Mouse (Mus musculus) gastrocnemius, postnatal 36 days (tissue): Measurements from ENCODE around the gene Pdlim7. TPM values are rescaled to one million over a fixed set of nuclear protein-coding genes. Genes with fewer than 3 reads are reported as not detected.

Experiments used
- DNase-seq, 2 experiments: peaks; one replicate each; pipeline ENCODE4 v3.0.0; 2022
- intact Hi-C: fragments of 180-260 bp; cut with DNase I; formaldehyde crosslinking; loops from one replicate; pipeline ENCODE4 v1.15.1; 2025
- total RNA-seq, 2 experiments: library from RNA; stranded (reverse); gene quantifications; 2 replicates each; pipeline ENCODE4 v1.2.3; 2021

The Pdlim7 gene
- total RNA-seq, 2 experiments from 2014 or later: 605 to 719 TPM

DNA sequence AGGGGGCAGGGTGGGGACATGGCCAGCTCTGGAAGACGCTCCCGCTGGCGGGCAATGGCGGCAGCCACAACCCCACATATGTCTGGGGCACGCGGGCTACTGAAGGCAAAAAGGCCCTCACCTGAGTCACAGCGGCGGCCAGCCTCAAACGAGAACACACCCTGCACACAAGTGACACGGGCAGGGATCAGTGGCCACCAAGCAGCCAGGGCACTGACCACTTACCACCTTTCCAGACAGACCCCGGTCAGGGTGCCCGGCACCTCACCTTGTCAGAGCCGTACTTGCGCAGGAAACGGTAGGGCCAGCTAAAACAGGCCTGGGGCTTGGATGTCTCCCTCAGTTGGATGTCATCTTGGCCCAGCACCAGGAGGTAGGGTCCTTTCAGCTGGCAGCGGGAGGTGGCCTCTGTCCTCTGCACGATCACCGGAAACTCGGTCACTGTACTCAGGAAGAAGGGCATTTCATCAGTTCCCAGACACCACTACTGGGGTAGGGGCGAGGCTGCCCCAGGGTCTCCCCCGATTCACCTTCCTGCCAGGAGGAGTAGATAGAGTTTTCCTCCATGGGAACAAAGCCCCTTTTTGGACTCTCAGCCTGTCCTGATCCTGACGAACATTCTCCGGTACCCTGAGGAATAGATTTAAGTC is 10.6 kb upstream of the Pdlim7 start:
- intact Hi-C loops: no loop called here
- DNase-seq: no peak

DNA sequence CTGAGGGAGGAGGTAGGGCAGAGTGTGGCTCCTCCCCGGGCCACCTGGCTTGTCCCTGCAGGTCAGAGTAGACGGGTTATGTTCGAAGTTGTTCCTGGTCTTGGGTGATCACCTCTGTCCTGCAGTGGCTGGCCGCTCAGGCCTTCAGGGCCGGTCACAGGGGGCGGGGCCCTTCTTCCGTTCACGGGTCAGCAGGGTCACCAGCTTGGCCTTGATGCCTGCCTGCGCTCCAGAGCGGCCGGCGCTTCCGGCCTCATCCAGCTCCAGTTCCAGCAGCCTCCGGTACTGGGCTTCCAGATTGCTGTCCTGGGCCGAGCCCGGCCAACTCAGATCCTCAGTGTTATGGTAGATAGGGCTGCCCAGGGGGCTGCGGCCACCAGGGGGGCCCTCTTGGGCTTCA is 9.8 kb upstream of the Pdlim7 start:
- intact Hi-C loops: no loop called here
- DNase-seq: no peak

DNA sequence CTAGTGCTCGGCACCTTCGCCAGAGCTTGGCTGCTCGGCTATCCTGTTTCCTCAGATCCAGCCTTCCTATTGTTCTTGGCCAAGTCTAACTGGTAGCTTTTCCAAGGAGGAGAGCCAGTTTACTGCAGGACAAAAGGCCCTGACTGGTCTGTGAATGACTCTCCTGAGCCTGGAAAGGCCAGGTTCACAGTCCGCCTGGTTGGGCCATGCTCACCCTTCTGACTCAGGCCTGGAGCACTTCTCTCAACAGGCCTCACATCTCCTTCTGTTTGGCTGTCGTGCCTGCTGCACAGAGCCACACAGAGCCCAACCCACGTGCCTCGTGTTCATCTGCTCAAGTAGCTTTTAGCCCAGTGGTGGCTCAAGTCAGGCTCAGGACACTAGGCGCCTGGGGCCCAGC is 9.3 kb upstream of the Pdlim7 start:
- DNase-seq: no peak
- intact Hi-C loops: no loop called here

DNA sequence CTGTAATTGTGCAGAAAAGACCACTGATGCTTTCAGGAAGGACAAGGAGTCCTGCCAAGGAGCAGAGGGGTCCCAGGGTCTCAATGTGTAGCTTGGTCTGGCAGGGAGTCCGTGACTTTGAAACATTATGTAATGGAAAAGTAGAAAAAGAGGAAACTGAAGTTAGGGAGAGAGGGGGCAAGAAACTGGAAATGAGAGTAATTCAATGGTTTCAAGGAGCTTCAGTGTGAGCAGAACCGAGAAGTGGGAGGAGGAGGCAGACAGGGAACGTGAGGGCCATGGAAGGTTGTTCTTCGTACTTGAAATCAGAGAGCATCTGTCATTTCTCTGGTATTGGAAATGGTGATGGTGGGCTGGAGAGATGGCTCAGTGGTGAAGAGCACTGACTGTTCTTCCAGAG is 6.1 kb upstream of the Pdlim7 start:
- DNase-seq: no peak
- intact Hi-C loops: no loop called here

DNA sequence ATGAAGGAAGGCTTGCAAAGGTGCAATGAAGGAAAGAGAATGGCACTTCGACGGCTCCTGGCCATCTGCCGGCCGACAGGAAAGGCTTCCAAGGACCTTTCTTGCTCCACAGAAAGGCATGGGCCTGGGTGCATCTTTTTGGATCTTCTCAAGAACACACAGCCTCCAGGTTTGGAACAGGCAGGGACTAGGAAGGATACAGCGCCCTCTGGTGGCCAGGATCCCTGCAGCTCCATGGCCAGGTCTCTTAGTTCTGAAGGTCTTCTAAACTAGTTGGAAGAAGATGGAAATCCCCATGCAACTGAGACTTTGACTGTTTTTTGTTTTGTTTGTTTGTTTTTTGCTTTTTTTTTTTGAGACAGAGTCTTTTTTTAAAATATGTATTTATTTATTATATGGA is 3.5 kb upstream of the Pdlim7 start:
- intact Hi-C loops: loop anchor here (2.0 kb wide), 1 partner anchor 108 kb away; no protein-coding TSS in a partner anchor
- peak; percentile 83 to 85 for DNase-seq

DNA sequence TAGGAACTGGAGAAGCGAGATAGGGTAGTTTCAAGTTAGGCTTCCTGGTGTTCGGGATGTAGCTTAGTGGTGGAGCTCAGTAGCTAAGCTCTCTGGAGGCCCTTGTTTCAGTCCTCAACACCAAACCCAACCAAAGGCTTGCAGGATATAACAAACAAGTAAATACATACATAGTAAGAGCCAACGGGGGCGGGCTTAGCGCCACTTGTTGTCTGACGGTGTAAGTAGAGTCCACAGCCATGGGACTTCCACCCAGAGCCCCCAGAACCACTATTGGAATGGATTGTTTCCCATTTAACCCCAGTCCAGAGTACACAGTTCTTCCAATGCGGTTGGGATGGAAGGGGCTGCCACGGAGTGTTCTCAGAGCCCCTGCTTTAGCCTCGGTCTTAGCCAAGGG is 352 bp upstream of the Pdlim7 start:
- DNase-seq: no peak
- intact Hi-C loops: loop anchor here (2.0 kb wide), 2 partner anchors 39 to 95 kb away; no protein-coding TSS in a partner anchor

DNA sequence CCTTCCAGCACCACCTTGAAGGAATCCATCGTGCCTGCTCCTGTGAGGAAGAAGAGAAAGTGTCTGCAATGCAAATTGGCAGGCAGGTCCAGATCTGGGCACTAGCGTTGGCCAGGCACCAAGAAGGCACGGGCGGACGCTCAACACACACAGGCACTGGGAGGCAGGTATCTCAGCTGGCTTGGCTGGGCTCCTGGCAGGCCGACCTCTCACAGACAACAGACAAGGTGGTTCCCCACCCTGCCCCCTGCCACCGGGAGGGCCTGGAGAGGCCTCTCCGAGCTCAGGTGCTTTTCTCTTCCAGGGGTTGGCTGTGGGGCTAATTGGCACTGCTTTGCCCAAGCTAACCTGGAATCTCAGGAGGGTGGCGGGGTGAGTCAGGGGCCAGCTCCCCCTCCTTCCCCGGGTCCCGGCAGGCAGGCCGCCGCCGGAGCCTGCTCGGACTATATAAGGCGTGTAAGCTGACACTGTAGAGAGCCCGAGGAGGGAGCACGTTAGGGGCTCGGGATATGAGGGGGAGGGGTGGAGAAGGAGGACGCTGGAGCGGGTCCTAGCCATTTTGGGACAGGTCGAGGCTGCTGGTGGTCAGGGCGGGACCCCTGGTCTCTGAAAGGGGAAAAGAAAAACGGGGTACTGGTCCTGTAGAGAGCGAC is 971 bp downstream of the Pdlim7 start:
- peak; percentile 55 to 73 for DNase-seq
- intact Hi-C loops: no loop called here

DNA sequence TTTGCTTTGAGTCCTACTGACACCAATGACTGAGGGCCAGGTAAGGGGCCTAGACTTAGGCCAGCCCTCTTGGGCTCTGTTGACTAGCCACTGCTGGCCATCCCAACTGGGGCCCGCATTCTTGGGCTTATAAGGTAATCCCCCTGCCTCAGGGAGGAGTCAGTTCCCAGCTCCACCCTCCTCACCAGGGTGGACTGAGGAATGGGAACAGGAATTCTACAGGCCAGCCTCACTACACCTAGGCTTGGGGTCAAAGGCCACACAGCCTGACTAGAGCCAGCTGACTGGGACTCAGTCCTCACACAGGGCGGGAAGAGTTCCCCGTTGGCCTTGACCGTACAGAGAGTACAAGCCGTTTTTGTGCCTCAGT is 2.0 kb downstream of the Pdlim7 start:
- intact Hi-C loops: no loop called here
- DNase-seq: no peak

DNA sequence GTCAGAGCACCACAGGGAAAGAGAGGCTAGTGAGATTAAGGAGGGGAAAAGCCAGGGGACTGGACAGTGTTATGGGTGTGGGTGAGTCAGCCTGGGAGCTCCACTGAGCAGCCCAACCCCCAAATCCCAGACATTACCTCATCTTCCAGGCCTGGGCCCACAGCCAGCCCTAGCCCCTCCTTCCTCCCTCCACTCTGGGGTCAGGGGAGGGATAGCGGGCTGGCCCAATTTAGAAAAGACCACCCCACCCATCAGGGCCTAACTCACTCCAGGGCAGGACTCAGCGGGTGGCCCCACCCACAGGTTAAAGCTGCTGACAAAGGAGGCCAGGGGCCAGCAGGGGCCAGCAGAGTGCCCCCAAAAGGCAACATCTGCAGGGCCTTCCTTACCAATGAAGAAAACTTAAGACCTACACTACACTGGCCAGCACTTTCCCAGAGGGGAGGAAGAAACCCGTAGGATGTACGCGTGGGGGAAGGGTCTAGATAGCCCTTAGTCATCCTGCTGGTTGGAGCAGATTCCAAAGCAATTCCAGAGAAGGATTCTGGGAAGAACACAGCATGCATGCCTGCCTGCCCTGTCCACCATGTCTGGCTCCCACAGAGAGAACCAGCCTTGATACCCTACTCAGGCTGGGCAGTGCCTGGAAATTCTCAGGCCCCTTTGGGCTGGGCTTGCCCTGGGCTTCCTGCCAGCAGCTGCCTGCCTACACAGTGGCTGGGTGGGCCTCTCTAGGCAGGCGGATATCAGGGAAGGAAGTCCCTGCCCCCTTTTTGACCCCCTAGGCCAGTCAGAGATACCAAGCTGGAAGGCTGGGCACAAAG is 2.6 kb downstream of the Pdlim7 start:
- intact Hi-C loops: no loop called here
- DNase-seq: peak; percentile 84 to 88

DNA sequence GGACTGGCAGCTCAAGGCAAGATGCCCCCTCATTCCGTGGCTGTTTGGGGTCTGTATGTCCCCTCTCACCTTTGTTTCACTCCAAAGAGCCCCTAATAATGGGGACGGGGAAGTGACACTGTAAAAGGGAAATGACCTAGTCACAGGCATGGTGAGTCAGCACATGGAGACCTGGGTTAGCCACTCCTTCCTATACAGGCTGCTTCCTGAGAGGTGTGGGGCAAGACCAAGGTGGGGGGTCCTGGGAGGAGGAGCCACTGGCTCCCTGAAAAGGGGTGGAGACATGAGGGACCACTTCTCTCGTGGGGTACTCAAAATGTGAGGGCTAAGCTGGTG is 3.2 kb downstream of the Pdlim7 start:
- intact Hi-C loops: no loop called here
- no peak for DNase-seq

DNA sequence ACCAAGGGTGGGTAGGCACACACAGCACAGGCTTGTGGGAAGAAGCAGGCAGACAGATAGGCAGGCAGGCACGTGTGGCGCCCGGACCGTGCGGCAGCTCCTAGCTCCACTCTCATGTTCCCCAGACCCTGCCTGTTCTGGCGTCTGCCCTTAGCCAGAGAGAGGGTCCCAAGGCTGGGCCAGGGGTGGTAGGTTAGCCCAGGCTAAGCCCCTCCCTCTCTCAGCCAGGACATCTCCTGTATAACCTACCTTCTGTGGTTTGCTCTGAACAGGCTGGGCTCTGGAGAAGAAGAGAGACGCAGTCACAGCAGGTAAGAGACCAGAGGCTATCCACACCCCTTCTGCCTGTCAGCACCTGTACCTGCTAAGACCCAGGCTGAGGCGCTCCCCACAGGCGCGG is 4.9 kb downstream of the Pdlim7 start:
- intact Hi-C loops: no loop called here
- no peak for DNase-seq

DNA sequence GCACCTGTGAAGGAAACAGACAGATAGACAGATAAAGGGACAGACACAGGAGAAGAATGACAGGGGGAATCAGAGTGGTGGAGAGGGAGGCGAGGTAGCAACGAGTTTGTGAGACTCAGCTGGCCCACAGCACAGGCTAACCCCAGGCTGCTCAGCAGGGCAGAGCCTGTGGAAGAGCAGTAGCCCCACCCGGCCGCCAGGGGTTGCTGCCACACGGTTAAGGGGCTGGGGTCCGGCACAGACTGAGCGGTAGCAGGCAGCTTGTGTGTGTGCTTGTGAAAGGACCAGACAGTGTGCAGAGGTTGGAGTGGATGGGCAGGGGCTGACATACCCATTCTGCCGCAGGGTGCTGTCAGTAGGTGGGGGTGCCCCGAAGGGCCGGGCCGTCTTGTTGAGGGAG is 5.6 kb downstream of the Pdlim7 start:
- DNase-seq: no peak
- intact Hi-C loops: no loop called here

DNA sequence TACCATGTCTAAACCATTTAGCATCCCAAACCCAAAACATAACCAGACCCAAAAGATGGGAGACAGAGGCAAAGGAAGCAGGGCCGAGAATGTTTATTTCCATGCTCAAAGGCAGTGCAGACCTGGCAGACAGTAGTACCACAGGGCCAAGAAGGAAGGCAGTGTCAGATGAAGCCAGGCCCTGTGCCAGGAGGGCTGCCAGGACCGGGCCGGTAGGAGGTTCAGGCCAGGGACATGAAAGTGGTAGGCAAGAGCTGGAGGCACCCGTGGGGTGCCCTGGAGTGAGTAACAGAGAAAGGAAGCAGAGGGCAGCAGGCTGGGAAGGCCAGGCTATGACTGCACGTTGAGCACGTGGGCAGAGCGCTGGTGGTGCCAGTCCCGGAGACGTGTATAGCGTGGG is 6.8 kb downstream of the Pdlim7 start:
- intact Hi-C loops: loop anchor here (1.0 kb wide), 1 partner anchor 11 kb away; no protein-coding TSS in a partner anchor
- DNase-seq: no peak

DNA sequence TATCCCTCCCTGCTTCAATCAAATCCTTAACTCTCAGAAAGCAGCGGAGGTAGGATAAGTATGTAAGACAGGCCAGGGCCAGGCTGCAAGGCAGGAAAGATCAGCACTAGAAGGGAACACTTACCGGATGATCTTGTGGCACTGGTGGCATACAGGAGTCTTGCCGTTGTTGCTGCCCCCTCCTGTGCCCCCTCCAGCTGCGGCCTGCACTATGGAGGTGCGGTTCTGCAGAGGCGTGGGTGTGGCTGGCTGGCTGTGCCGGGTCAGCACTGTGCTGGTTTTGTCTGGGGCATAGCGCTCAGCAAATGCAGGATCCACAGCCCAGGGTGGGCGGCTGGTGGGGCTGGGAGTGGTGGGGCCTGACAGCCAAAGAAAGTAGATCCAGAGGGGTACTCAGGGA is 7.7 kb downstream of the Pdlim7 start:
- intact Hi-C loops: loop anchor here (1.0 kb wide), 1 partner anchor 11 kb away; no protein-coding TSS in a partner anchor
- no peak for DNase-seq

DNA sequence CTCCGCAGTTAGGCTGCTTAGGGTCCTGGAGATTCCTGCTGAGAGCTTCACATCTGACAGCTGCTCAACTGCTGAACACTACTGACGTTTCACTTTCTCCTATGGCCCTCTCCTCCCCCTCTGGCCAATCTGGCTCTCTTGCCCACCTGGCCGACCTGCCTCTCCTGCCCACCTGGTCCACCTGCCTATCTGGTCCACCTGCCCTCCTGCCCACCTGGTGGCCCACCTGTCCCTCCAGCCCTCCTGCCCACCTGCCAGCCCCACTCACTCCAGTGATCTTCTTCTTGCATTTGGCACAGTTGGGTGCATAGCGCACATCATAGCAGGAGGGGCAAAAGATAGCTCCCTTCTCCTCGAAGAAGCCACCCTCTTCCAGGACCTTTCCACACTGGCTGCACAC is 9.1 kb downstream of the Pdlim7 start:
- intact Hi-C loops: no loop called here
- DNase-seq: no peak

DNA sequence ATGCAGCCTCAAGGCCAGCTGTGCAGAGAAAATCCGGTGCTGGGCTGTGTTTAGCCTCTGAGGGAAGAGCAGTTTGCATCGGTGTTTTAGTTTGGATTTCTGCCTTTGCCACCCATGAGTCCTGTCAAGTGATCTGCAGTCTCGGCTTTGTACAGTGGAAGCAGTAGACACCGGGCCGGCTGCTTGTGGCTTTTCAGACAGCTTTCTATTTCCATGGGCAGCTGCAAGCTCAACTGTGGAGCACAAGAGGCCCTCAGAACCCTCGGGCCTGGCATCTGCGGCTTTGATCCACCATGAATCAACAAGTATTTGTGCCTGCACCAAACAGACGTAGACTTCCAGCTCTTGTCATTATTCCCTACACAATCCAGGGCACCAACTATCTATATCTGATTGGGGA is 11.1 kb downstream of the Pdlim7 start:
- intact Hi-C loops: no loop called here
- peak in 1 of 2 experiments; percentile 12 for DNase-seq

DNA sequence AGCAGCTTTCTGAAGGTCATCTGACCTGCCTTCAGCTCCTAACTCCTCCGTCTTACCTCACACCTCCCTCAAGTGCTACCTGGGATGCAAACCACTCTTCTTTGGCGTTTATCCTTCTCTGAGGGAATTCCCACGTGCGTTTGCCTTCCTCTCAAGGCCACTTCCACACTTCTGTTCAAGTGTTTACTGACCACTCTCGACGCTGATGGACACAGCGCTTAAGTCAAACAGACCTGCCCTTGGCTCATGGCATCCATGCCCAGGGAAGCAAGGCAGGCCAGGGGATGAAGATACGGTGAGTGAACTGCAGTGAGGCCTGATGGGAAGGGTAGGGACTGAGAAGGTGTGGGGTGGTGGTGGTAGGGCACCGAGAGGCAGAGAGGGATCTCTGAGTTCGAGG is 12.9 kb downstream of the Pdlim7 start:
- intact Hi-C loops: no loop called here
- DNase-seq: no peak

DNA sequence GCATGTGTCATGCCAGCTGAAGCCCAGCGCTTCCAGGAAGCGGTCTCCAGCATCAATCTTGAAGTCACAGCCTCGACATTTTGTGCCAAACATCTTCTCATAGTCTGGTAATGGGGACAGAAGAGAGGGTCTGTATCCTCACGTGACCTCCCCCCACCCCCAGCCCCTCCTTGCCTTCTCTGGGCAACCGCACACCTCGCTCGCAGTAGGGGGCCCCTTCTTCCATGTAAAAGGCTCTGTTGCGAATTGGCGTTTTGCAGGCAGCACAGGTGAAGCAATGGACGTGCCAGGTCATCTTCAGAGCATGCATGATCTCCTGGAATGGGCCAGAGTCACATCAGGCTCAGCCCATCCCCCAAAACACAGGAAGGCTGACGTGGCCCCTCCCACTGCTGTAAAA is 14.6 kb downstream of the Pdlim7 start:
- DNase-seq: no peak
- intact Hi-C loops: no loop called here

DNA sequence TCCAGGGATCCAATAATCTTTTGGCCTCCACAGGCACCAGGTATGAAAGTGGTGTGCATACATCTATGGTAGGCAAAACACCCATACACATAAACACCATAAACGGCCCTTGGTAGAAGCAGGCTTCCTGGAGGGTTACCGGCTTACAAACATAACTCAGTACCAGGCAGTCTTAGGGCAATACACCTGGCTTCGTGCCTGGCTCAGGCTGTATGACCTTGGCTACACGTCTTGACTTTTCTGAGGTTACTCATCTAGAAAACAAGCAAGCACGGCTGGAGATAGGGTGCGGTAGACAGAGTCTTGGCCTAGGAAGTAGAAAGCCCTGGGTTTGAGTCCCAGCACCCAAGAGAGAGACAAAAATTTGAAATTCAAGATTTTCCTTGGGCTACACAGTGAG is 16.8 kb downstream of the Pdlim7 start:
- DNase-seq: no peak
- intact Hi-C loops: no loop called here

DNA sequence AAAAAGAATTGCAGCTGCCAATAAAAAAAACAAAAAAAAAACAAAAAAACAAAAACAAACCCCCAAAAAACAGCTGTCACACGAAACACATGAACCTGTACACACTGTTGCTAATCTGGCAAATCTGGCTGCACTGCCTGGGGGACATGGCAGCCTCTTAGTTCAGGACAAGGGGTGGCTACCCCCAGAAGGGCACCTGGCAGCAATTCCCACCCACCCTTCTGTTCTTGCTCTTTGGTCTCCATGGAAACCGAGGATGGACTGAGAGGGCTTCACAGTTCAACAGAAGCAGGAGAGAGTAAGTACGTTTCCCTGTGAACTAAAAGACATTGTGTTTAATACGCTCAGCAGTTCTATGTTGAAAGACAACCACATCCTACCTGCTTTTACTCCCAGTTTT is 17.8 kb downstream of the Pdlim7 start:
- intact Hi-C loops: loop anchor here (1.0 kb wide), 1 partner anchor 11 kb away; no protein-coding TSS in a partner anchor
- DNase-seq: no peak

DNA sequence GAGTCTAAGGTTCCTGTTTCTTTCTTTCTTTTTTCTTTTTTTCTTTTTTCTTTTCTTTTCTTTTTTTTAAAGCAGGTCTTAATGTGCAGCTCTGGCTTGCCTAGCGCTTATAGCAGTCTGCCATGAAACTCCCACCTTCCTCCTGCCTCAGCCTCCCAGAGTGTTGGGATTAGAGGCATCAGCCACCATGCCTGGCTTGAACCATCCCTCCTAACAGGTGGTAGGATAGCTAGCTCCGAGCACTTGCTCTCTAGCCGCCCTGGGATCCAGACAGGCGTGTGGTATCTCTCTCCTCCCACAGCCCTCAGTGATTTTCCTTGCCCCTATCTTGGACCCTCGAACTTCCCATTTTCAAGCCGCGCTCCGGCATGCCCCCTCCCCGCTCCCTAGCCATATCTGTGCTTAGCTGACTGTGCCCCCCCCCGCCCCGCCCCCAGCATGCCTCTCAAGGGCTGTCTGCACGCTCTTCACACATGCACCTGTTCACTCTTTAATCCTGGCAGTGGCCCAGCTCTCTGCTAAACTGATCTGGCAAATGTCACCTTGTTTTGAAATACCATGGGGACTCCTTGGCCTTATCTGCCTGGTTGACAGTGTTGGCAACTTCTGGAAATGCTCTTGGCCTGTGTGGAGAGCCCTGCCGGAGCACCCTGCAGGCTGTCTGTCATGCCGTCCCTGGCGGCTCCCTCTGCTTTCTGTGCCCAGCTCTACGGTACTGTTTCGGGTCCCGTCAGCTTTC is 18.4 kb downstream of the Pdlim7 start:
- peak in 1 of 2 experiments; percentile 50 for DNase-seq
- intact Hi-C loops: loop anchor here (1.0 kb wide), 1 partner anchor 11 kb away; no protein-coding TSS in a partner anchor
